Mouse (Mus musculus): ENCODE measurements at regions not wholly inside any gene's neighbourhood (a gene's known extent, or its start where the extent isn't known, plus 50 kb on each side); places are given as distances from the start of the nearest gene placed in this dataset.

GRCm38 (mm10) chr4:105326989-105327388, 169.8 kb downstream of the Plpp3 start:
- peak; percentile 34 for DNase-seq (ENCODE audit: low spot score)

GRCm38 (mm10) chr4:105327711-105328471, 170.7 kb downstream of the Plpp3 start:
- DNase-seq (ENCODE audit: low spot score), result no peak

- DNase-seq (ENCODE audit: low spot score), result peak; percentile 83
These were observed 171.6 kb downstream of the Plpp3 start for GRCm38 (mm10) chr4:105328776-105329175.

- DNase-seq (ENCODE audit: low spot score), result no peak
These were observed 174.9 kb downstream of the Plpp3 start for GRCm38 (mm10) chr4:105332081-105332480.

GRCm38 (mm10) chr4:105335872-105336271, 178.7 kb downstream of the Plpp3 start:
- no peak for DNase-seq (ENCODE audit: low spot score)

GRCm38 (mm10) chr4:105336557-105336956, 179.4 kb downstream of the Plpp3 start:
- no peak for DNase-seq (ENCODE audit: low spot score)

- DNase-seq (ENCODE audit: low spot score), result no peak
These were observed 181.0 kb downstream of the Plpp3 start for GRCm38 (mm10) chr4:105338131-105338530.

GRCm38 (mm10) chr4:105338861-105339260, 181.7 kb downstream of the Plpp3 start:
- peak; percentile 29 for DNase-seq (ENCODE audit: low spot score)

- DNase-seq (ENCODE audit: low spot score), result no peak
These were observed 184.1 kb downstream of the Plpp3 start for GRCm38 (mm10) chr4:105341274-105341673.

GRCm38 (mm10) chr4:105346846-105347245, 189.7 kb downstream of the Plpp3 start:
- DNase-seq (ENCODE audit: low spot score), result no peak

GRCm38 (mm10) chr4:105347911-105348310, 190.8 kb downstream of the Plpp3 start:
- no peak for DNase-seq (ENCODE audit: low spot score)

GRCm38 (mm10) chr4:105349316-105350207, 192.4 kb downstream of the Plpp3 start:
- DNase-seq (ENCODE audit: low spot score), result no peak

- peak; percentile 38 for DNase-seq (ENCODE audit: low spot score)
These were observed 195.2 kb downstream of the Plpp3 start for GRCm38 (mm10) chr4:105352342-105352741.

GRCm38 (mm10) chr4:105352953-105353352, 195.8 kb downstream of the Plpp3 start:
- DNase-seq (ENCODE audit: low spot score), result no peak

- DNase-seq (ENCODE audit: low spot score), result no peak
These were observed 196.9 kb downstream of the Plpp3 start for GRCm38 (mm10) chr4:105354097-105354496.

GRCm38 (mm10) chr4:105356616-105357015, 199.5 kb downstream of the Plpp3 start:
- DNase-seq (ENCODE audit: low spot score), result no peak

- no peak for DNase-seq (ENCODE audit: low spot score)
These were observed 201.6 kb downstream of the Plpp3 start for GRCm38 (mm10) chr4:105358725-105359124.

- DNase-seq (ENCODE audit: low spot score), result peak; percentile 47
These were observed 207.3 kb downstream of the Plpp3 start for GRCm38 (mm10) chr4:105364496-105364895.

GRCm38 (mm10) chr4:105365076-105365475, 207.9 kb downstream of the Plpp3 start:
- DNase-seq (ENCODE audit: low spot score), result no peak

- no peak for DNase-seq (ENCODE audit: low spot score)
These were observed 219.4 kb downstream of the Plpp3 start for GRCm38 (mm10) chr4:105376591-105376990.

GRCm38 (mm10) chr4:105377469-105378187, 220.5 kb downstream of the Plpp3 start:
- no peak for DNase-seq (ENCODE audit: low spot score)

- DNase-seq (ENCODE audit: low spot score), result no peak
These were observed 227.7 kb downstream of the Plpp3 start for GRCm38 (mm10) chr4:105384826-105385225.

Data from gastrocnemius, adult 18-20 months (tissue).